Mouse (Mus musculus) heart, adult 2 months (tissue): ENCODE data around the gene Rassf3.

ENCODE experiments used
- CTCF ChIP-seq: fragments of 200-600 bp; IDR thresholded peaks from 2 replicates; pipeline ENCODE4 v1.8.1; 2022; ENCODE audit warnings: antibody characterized with exemption, mild to moderate bottlenecking, moderate library complexity
- EP300 ChIP-seq: fragments of 200-500 bp; IDR thresholded peaks from 2 replicates; pipeline ENCODE4 v1.6.1; 2011; ENCODE audit warnings: low read depth, low read length, control low read depth; ENCODE audit not compliant: insufficient read depth

DNA sequence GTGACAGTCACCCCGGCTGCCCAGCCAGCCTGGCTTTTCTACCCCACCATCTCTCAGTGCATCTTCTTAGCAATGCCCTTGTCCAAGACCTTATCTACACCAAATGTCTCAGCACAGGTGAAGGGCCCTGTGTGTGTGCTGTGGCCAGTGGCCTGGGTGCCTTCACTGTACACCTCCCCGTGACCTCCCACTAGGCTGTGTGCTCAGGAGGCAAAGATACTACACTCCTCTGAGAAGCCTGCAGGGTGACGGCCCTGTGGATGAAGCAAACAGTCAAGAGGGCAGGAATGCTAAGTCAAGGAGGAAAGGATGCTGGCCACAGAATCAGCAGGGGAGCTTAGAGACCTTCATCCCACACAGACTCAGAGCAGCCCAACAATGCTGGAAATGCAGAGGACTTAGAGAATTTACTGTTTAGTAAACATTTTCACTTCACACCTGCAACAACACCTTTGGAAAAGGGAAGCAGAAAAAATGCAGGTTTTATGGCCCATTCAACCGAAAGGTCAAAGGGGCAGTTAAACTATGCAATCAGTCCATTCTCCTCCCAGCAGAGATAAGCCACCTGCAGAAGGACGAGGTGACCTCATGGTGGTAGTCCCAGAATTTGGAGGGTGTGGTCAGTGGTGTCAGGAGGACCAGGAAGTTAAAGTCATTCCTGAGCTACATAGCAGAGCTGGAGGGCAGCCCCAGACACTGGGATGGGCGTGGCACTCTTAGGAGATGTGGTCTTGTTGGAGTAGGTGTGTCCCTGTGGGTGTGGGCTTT, 21.3 kb downstream of the Rassf3 start:
- no peak for TF ChIP-seq CTCF
- no peak for TF ChIP-seq EP300
